35 mouse cellular contexts compared by ENCODE assay signal in the genomic region with DNA sequence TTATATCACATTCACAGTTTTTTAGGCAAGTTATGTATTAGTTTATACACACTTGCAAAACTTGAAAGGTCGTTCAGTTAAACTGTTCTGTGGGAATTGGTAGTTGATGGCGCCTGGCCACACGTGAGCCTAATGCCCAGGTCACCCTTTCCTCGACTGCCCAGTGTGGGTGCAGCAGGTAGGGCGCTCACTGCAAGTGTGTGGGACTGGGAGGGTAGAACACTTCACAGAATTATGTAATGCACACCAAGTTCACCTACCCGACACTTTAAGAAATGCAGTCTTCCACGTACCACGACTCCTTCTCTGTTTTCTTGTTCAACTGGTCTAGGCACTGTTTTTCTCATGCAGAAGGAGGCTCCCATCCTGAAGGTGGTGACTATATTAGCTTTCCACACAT.
"Had no signal": no experiment of that assay in that cellular context is flagged by ENCODE, and none has a peak within 500 bp of the region (broad histone marks: within the 10 kb centered on the region; RNA-seq: fewer than 3 reads in every experiment).

No protein-coding gene starts in this region.

- H3K4me2 ChIP-seq: heart, embryonic 11.5 days; heart, embryonic 12.5 days; heart, embryonic 13.5 days; heart, embryonic 15.5 days; hindbrain, embryonic 12.5 days; hindbrain, embryonic 13.5 days; hindbrain, embryonic 14.5 days; hindbrain, embryonic 15.5 days; kidney, embryonic 15.5 days had no signal

- ATAC-seq: hindbrain, embryonic 16.5 days; hindbrain, postnatal 0 days; inflammation-experienced regulatory T-cells, adult 6 months; intestine, embryonic 16.5 days; intestine, postnatal 0 days had no signal

- H3K4me1 ChIP-seq: heart, embryonic 15.5 days; hindbrain, embryonic 10.5 days; hindbrain, embryonic 12.5 days; hindbrain, embryonic 13.5 days; hindbrain, embryonic 15.5 days had no signal

- H3K27ac ChIP-seq: heart, adult 2 months; heart, embryonic 10.5 days; heart, embryonic 13.5 days; heart, embryonic 15.5 days; hindbrain, embryonic 10.5 days; hindbrain, embryonic 12.5 days; hindbrain, embryonic 13.5 days; hindbrain, embryonic 14.5 days; hindbrain, embryonic 15.5 days; hindbrain, postnatal 0 days; kidney, embryonic 15.5 days; kidney, postnatal 0 days; layer of hippocampus, adult 2 months had no signal

- H3K36me3 ChIP-seq: heart, embryonic 15.5 days; hindbrain, embryonic 12.5 days; hindbrain, embryonic 15.5 days had no signal

- H3K27me3 ChIP-seq: heart, embryonic 12.5 days; heart, embryonic 13.5 days; heart, embryonic 15.5 days; hindbrain, embryonic 12.5 days; hindbrain, embryonic 13.5 days; hindbrain, embryonic 15.5 days; kidney, embryonic 15.5 days had no signal

- H3K9ac ChIP-seq: heart, embryonic 12.5 days; heart, embryonic 13.5 days; heart, embryonic 15.5 days; hindbrain, embryonic 12.5 days; hindbrain, embryonic 13.5 days; hindbrain, embryonic 14.5 days; hindbrain, embryonic 15.5 days; kidney, embryonic 15.5 days had no signal

- DNase-seq: heart, adult 2 months; heart, postnatal 10 days; heart, postnatal 14 days; heart, postnatal 36 days; heart, postnatal 4 days; kidney, adult 11 months; kidney, adult 18-20 months; kidney, adult 2 months; kidney, adult 8-10 months; kidney, adult 9 months; kidney, postnatal 10 days; kidney, postnatal 14 days; kidney, postnatal 25 days; kidney, postnatal 36 days; kidney, postnatal 4 days; layer of hippocampus, adult 9-11 months; layer of hippocampus, postnatal 36 days had no signal

- H3K9me3 ChIP-seq: heart, embryonic 10.5 days; heart, embryonic 12.5 days; heart, embryonic 13.5 days; heart, embryonic 15.5 days; hindbrain, embryonic 10.5 days; hindbrain, embryonic 12.5 days; hindbrain, embryonic 13.5 days; hindbrain, embryonic 15.5 days; kidney, embryonic 15.5 days had no signal

- H3K4me3 ChIP-seq: heart, adult 2 months; heart, embryonic 10.5 days; heart, embryonic 12.5 days; heart, embryonic 13.5 days; heart, embryonic 15.5 days; hindbrain, embryonic 10.5 days; hindbrain, embryonic 12.5 days; hindbrain, embryonic 13.5 days; hindbrain, embryonic 15.5 days; kidney, embryonic 15.5 days; layer of hippocampus, adult 2 months had no signal
